ENCODE assay signal across 8 mouse cellular contexts in the genomic region with DNA sequence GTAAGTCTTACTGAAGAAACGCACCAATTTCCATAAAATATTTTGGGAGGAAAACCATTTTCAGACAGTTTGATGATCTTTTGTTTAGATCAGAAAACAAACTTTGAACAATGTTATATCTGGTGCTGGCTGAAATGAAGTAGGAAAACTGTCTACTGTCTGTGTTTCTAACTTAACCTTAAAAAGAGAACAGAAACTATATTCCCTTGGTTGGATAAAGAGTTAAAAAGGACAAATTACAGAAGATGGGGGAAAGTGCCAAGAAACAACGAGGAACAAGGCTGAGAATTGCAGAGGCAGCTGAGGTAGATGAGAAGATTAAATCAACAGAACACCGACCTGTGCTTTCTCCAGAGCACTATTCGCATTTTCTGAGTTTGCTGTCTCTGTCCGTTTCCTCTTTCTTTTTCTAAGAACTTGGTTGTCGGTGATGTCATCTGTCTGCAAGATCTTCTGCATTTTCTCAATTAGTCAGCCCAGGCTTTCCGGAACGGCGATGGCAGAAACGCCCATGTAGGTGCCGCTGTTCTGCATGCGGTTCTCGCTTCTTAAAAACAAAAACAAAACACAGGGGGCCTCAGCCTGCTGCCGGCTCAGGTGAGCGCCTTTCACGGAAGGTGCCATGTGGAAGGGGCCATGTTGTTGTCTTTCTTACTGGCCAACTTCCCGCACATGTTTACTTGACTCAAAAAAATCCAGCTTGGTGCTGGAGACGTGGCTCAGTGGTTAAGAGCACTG. TPM values are rescaled to one million over a fixed set of nuclear protein-coding genes. Genes with fewer than 3 reads are reported as not detected.
DNase-seq lines count a peak whose midpoint lies in the region; ATAC-seq and TF ChIP-seq lines count a peak whose summit lies in the region.

No protein-coding gene starts in this region.

- ATAC-seq in frontal cortex, adult (ENCODE audit: low TSS enrichment): peak; percentile 95
- peak; percentile 51; the same call in 1 of the 2 replicates for ATAC-seq in forebrain, postnatal 0 days
- ATAC-seq in limb, embryonic 13.5 days (ENCODE audit: low FRiP score, low read depth): no peak
- no peak for ATAC-seq in midbrain, postnatal 0 days (ENCODE audit: low FRiP score)

- H3K36me3 ChIP-seq in forebrain, postnatal 0 days (ENCODE audit: insufficient read depth): no peaks in the 10 kb centered on the region
- H3K36me3 ChIP-seq in limb, embryonic 13.5 days: no peaks in the 10 kb centered on the region
- no peaks in the 10 kb centered on the region for H3K36me3 ChIP-seq in midbrain, postnatal 0 days (ENCODE audit: insufficient read depth, low read length)

- H3K4me1 ChIP-seq in forebrain, postnatal 0 days (ENCODE audit: insufficient read depth): no peaks in the 10 kb centered on the region
- H3K4me1 ChIP-seq in limb, embryonic 13.5 days: 0 out of 2 replicates have a peak, but pooled peaks cover 4% of the 10 kb centered on the region
- no peaks in the 10 kb centered on the region for H3K4me1 ChIP-seq in midbrain, postnatal 0 days (ENCODE audit: insufficient read depth, low read length)

- no peak overlapping the region for H3K27ac ChIP-seq in forebrain, postnatal 0 days (ENCODE audit: low read depth, low read length)
- H3K27ac ChIP-seq in limb, embryonic 13.5 days: no peak overlapping the region
- no peak overlapping the region for H3K27ac ChIP-seq in midbrain, postnatal 0 days (ENCODE audit: low read depth, low read length)

- H3K4me3 ChIP-seq in forebrain, postnatal 0 days (ENCODE audit: low read depth, low read length): no peak overlapping the region
- H3K4me3 ChIP-seq in limb, embryonic 13.5 days: peak overlapping the region; percentile 28
- peak overlapping the region; percentile 6; the same call in 1 of the 2 replicates for H3K4me3 ChIP-seq in midbrain, postnatal 0 days (ENCODE audit: low read depth, low read length)

- no peaks in the 10 kb centered on the region for H3K9me3 ChIP-seq in forebrain, postnatal 0 days (ENCODE audit: low read length)
- H3K9me3 ChIP-seq in limb, embryonic 13.5 days: no peaks in the 10 kb centered on the region
- no peaks in the 10 kb centered on the region for H3K9me3 ChIP-seq in midbrain, postnatal 0 days (ENCODE audit: low read length)

- no peaks in the 10 kb centered on the region for H3K27me3 ChIP-seq in forebrain, postnatal 0 days (ENCODE audit: insufficient read depth, low read length)
- no peaks in the 10 kb centered on the region for H3K27me3 ChIP-seq in limb, embryonic 13.5 days
- H3K27me3 ChIP-seq in midbrain, postnatal 0 days (ENCODE audit: insufficient read depth, low read length): no peaks in the 10 kb centered on the region

- no peak for DNase-seq in frontal cortex, postnatal 10 days (ENCODE audit: low spot score in 2 of 2)
- DNase-seq in adipocyte (ENCODE audit: low spot score): peak; percentile 37
- DNase-seq in forebrain, postnatal 0 days: peak; percentile 41
- DNase-seq in induced T-regulatory cell, adult 2 months (ENCODE audit: low read depth): peak; percentile 89
- peak; percentile 28 for DNase-seq in midbrain, postnatal 0 days (ENCODE audit: low spot score)
- DNase-seq in thymus, postnatal 25 days: peak; percentile 70

- peak overlapping the region; percentile 8; the same call in 1 of the 2 replicates for H3K4me2 ChIP-seq in forebrain, postnatal 0 days (ENCODE audit: low read depth)
- peak overlapping the region; percentile 56 for H3K4me2 ChIP-seq in limb, embryonic 13.5 days (replicated peaks)
- peak overlapping the region; percentile 33 for H3K4me2 ChIP-seq in midbrain, postnatal 0 days (ENCODE audit: low read depth, low read length, poor library complexity, severe bottlenecking)

- TF ChIP-seq CTCF in forebrain, postnatal 0 days (IDR thresholded peaks at IDR 0.05; ENCODE audit: low read depth): peak; percentile 51
- peak; percentile 44 for TF ChIP-seq CTCF in midbrain, postnatal 0 days (IDR thresholded peaks at IDR 0.05)

- 22% methylated on average over 18 of the region's 18 CpGs for WGBS in forebrain, postnatal 0 days
- WGBS in limb, embryonic 13.5 days: 14% methylated on average over 18 of the region's 18 CpGs
- 25% methylated on average over 18 of the region's 18 CpGs for WGBS in midbrain, postnatal 0 days

- H3K9ac ChIP-seq in forebrain, postnatal 0 days: no peak overlapping the region
- no peak overlapping the region for H3K9ac ChIP-seq in limb, embryonic 13.5 days
- H3K9ac ChIP-seq in midbrain, postnatal 0 days (replicated peaks; ENCODE audit: low read length, poor library complexity, severe bottlenecking): no peak overlapping the region

RNA-seq across cellular contexts. Expression of a gene that starts 24.3 kb away (rescaled TPM):
- 124 and 153 TPM in 2 replicates for total RNA-seq in forebrain, postnatal 0 days (2014; rRNA removed)
- polyA plus RNA-seq in forebrain, postnatal 0 days (2015; fragmentation: Nextera tagmentation; extraction: Ambion mirVana): 96.7 and 111 TPM in 2 replicates
- polyA plus RNA-seq in limb, embryonic 13.5 days (2015; fragmentation: Nextera tagmentation; extraction: Ambion mirVana): 1.6 and 1.7 TPM in 2 replicates
- total RNA-seq in midbrain, postnatal 0 days (2014; rRNA removed): 115 and 128 TPM in 2 replicates
- 92.0 and 96.9 TPM in 2 replicates for polyA plus RNA-seq in midbrain, postnatal 0 days (2015; fragmentation: Nextera tagmentation; extraction: Ambion mirVana)

RNA-seq across cellular contexts. Expression of a gene that starts 24.8 kb away (rescaled TPM):
- 127 and 134 TPM in 2 replicates for total RNA-seq in forebrain, postnatal 0 days (2014; rRNA removed)
- 16.3 and 23.1 TPM in 2 replicates for polyA plus RNA-seq in forebrain, postnatal 0 days (2015; fragmentation: Nextera tagmentation; extraction: Ambion mirVana)
- 22.3 and 23.5 TPM in 2 replicates for polyA plus RNA-seq in limb, embryonic 13.5 days (2015; fragmentation: Nextera tagmentation; extraction: Ambion mirVana)
- total RNA-seq in midbrain, postnatal 0 days (2014; rRNA removed): 155 and 184 TPM in 2 replicates
- 25.7 and 31.7 TPM in 2 replicates for polyA plus RNA-seq in midbrain, postnatal 0 days (2015; fragmentation: Nextera tagmentation; extraction: Ambion mirVana)

Comparison
In these comparisons a context has a peak if more than half of its experiments do, and no peak if none do; other contexts are left out.
1. ATAC-seq: peak in frontal cortex, adult (single experiment) and forebrain, postnatal 0 days (single experiment); none in limb, embryonic 13.5 days (single experiment) and midbrain, postnatal 0 days (single experiment).
2. DNase-seq: peak in adipocyte (single experiment), forebrain, postnatal 0 days (single experiment), induced T-regulatory cell, adult 2 months (single experiment), midbrain, postnatal 0 days (single experiment) and thymus, postnatal 25 days (single experiment); none in frontal cortex, postnatal 10 days (0 of 2).
3. RNA of a gene that starts 24.3 kb away (polyA plus RNA-seq): 96.7 to 111 TPM in forebrain, postnatal 0 days and 92.0 to 96.9 TPM in midbrain, postnatal 0 days; 1.6 to 1.7 TPM in limb, embryonic 13.5 days; every median in the first group is over 10 times any median in the second.
4. Peak in every context shown above with its lines, with median percentiles within 50 percentile points of each other: H3K4me2 ChIP-seq.